Mouse (Mus musculus) erythroid progenitor cell, adult 5-6 weeks (primary cell): ENCODE data around the gene Gm20481. TPM values are rescaled to one million over a fixed set of nuclear protein-coding genes. Genes with fewer than 3 reads are reported as not detected.
"Not testable (repeated sequence)": the region's sequence is repeated elsewhere in the genome, so short reads cannot be mapped to it uniquely, and the experiment has no call there.

Experiments
- ATAC-seq: replicated peaks from 2 replicates; pipeline ENCODE4 v1.8.0; 2016; ENCODE audit warnings: moderate number of reproducible peaks, mild to moderate bottlenecking, moderate TSS enrichment, inconsistent platforms; ENCODE audit not compliant: poor library complexity, low FRiP score, severe bottlenecking
- total RNA-seq, 2 experiments: library from RNA; stranded (forward) in 1 of 2; stranded (reverse) in 1 of 2; fragments of 150-400 nt in 1 of 2; fragments of 186-747, 209-891 nt in 1 of 2; gene quantifications; 2 replicates each; pipeline versions ENCODE4 v1.2.3 to v1.2.4; 2015 to 2017; ENCODE audit warnings: low replicate concordance in 2 of 2

Gene Gm20481
- total RNA-seq, 2 experiments from 2014 or later, result not detected

DNA sequence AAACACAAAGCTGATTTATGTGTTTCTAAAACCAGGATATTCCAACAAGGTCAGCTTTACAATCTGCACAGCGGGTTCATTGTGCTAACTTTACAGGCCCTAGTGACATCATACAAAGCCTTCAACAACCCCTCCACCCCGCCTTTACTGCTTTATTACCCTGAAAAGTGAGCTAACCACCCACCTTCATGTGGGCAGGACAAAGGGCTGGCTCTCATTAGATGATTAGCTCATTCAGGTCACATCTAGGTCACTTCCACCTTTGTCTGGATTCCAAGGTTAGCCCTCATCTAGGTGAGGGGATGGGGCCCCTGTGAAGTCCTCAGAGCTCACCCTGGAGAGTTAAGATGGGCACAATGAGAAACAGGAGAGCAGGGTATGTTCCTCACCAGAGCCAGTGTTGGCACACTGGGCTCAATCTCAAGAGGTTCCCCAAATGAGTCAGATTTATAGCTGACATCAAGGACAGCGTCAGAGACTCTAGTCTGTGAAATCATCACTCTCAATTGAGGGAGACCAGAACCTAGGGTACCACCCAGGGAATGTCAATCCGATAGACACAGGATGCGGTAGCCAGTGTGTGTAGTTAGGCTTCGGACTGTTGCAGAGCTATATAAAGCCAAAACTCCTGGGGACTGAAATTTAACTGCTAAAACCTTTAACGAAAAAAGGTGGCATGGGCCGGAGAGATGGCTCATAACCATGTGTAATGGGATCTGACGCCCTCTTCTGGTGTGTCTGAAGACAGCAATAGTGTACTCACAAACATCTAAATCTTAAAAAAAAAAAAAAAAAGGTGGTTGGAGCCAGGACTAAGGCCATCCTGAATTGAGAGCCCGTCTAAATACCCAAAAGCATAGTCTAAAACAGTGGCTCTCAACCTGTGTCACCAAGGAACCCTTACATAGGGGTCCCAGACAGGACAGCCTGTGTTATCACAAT lies 18.9 kb upstream of the Gm20481 start:
- no peak for ATAC-seq

DNA sequence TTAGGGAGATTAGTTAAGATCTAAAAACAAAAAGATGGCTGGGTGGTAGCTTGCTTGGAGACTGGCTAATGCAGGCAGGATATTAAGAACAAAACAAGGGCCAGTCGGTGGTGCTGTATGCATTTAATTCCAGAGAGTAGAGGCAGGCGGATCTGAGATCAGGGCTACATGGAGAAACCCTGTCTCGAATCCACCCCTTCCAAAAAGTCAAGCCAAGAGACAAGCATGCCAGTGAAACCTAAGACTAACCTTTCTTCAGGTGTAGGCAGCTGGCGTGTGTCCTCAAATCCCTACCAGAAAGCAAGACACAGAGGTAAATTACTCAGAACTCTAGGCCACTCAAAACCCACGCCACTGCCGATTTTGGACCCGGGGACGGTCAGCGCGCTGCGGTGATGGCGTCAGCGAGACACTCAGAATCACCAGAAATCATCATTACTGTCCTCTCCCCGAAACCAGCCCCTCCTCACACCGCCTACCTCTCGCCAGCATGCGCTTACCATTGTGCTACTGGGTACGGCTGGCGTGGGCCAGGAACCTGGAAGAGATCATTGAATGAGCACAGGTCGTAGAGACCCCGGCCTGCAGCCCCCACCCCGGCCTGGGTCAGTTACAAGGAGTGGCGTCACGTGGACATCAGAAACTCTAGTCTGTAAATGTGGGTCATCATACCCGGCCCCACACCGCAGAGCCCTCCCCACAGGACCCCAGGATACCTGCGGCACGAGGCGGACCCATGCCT lies 17.9 kb upstream of the Gm20481 start:
- ATAC-seq, result peak; percentile 27

DNA sequence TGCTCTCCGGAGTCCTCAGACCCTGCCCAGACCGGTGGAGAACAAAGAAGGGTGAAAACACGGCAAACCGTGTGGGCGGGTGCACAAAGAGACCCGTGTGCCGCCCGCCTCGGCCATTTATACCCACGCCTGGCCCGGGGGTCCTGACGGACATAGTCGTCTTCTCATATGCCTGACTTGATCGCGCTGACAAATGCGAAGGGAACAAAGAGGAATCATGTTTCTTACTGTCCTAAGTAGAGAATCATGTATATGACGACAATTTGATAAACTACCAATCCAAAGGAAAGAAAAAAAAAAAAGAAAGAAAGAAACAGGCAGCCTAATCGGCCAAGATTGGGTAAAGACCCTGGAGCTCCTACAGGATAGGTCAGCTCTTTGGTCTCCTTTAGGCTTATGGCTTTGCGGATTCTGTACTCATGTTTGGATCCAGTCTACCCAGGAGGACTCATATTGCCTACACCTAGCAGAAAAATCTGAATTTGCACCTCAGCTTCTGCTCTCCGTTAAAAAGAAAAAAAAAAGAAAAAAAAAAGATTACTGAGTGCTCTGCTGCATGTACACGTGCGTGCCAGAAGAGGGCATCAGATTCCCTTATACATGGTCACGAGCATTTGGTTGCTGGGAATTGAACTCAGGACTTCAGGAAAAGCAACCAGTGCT lies 17.2 kb upstream of the Gm20481 start:
- ATAC-seq, result peak; percentile 92

- no peak for ATAC-seq
Observed at GRCm38 (mm10) chr17:34953258-34953657, 16.5 kb upstream of the Gm20481 start.

- no peak for ATAC-seq
Observed at GRCm38 (mm10) chr17:34953904-34954303, 15.8 kb upstream of the Gm20481 start.

- ATAC-seq, result no peak
Observed at GRCm38 (mm10) chr17:34954831-34955230, 14.9 kb upstream of the Gm20481 start.

DNA sequence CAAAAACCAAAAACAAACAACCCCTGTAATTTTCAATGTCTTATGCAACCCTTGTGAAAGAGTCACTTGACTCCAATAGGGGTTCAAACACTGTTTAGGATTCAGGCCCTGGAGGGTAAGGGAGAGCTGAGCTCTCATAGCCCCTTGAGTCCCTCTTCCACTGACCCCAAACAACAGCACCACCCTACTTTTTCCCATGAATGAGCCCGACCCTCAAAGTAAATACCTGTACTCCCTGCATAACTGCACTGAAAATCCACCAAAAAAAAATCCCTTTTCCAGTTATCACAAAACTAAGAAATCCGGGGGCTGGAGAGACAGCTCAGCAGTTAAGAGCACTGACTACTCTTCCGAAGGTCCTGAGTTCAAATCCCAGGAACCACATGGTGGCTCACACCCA lies 13.8 kb upstream of the Gm20481 start:
- no peak for ATAC-seq

GRCm38 (mm10) chr17:34956340-34956739 lies 13.4 kb upstream of the Gm20481 start:
- ATAC-seq, result no peak

- ATAC-seq, result not testable (repeated sequence)
Observed at GRCm38 (mm10) chr17:34957291-34957690, 12.4 kb upstream of the Gm20481 start.

- ATAC-seq, result not testable (repeated sequence)
Observed at GRCm38 (mm10) chr17:34957966-34958365, 11.7 kb upstream of the Gm20481 start.

DNA sequence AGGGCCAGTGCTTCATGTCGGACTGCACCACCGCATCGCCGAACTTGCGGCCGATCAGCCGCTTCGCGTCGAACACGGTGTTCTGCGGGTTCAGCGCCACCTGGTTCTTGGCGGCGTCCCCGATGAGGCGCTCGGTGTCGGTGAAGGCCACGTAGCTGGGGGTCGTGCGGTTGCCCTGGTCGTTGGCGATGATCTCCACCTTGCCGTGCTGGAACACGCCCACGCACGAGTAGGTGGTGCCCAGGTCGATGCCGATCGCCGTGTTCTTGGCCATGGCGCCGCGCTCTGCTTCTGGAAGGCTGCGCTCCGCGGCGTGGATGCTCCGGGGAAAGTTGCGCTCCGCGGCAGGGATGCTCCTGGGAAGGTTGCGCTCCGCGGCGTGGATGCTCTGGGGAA lies 11.0 kb upstream of the Gm20481 start:
- ATAC-seq, result peak; percentile 35

- peak; percentile 97 for ATAC-seq
Observed at GRCm38 (mm10) chr17:34959130-34959778, 10.5 kb upstream of the Gm20481 start, which contains the start of gene Hspa1b. Gene Hspa1b (minus strand): TSS chr17:34959238.

DNA sequence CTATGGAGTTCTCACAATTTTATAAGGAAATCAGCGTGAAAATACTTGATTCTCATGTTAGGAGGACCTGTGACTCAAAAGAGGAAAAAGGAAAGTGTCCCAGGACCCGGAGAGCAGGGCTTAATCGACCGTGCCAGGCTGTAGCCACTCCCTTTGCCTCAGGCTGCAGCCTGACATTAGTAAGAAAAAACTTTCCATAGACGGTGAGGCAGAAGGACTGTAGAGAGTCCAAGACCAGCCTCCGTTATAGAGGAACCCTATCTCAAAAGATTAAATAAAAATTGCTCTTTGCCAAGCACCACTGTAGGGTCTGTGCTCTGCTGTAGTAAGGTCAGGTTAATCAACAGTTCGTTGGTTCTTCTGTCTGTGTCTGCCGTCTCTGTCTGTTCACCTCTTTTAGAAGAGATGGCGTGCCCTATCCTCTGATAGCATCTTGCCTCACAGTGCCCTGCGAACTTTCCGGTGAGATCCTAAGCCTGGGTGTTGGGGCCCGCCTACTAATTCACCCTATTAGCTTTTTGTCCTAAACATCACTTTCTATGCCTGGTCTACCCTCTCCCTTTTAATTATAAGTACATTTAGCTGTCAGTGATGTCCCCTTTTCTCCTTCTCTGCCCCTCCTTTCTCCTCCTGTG lies 9.7 kb upstream of the Gm20481 start:
- ATAC-seq, result 0 out of 2 replicates have a peak, but pooled peaks have one; percentile 27

- no peak for ATAC-seq
Observed at GRCm38 (mm10) chr17:34960702-34961493, 8.8 kb upstream of the Gm20481 start.

DNA sequence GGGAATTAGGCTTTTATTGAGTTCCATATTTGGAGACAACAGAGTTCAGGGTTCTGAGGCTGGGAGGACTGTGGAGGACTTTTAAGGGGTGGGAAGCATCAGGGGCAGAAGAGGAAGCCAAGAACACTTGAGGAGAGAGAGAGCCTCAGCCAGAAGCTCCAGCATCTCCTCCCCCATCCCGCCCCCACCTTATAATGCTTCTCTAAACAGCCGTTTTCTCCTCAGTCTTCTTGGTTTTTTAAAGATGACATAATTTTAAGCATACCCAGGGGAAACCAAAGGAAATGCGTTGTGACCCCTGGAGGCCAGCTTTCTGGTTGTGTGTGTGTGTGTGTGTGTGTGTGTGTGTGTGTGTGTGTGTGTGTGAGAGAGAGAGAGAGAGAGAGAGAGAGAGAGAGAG lies 7.6 kb upstream of the Gm20481 start:
- no peak for ATAC-seq

GRCm38 (mm10) chr17:34962841-34963240 lies 6.9 kb upstream of the Gm20481 start:
- no peak for ATAC-seq

DNA sequence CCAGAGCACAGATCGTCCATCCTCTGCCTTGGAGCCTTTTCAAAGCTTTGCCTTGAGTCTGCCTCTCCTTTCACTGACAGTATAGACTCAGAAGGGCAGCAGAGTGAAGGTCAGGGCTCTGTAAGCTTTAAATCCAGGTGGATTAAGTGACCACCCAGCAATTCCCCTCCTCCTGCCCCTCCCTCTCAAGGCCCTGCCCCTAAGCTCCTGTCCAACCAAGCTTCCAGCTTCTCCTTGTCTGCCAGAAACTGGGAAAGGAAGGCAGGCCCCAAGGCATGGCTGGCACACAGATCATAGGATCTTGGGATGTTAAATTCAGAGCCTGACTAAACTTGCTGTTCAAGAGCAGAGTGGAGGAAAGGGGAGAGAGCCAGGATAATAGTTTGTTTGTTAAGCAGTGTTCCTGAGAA lies 5.1 kb upstream of the Gm20481 start:
- ATAC-seq, result no peak

DNA sequence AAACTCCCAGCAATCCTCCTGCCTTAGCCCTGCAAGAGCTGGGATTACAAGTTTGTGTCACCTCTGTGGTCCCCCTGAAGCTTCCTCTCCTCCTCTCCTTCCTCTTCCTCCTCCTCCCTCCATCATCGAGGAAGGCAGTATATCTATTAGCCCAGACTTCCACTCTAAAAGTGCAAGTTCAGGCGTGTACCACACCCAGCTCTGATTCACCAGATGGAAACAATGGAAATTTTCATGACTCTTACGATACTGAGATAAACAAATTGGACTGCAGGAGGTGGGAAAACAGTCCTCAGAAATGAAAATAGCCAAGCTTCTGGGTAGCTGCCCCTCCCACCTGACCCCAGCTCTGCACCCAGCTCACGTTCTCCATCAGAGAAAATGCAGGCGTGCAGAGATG lies 4.1 kb upstream of the Gm20481 start:
- no peak for ATAC-seq

- not testable (repeated sequence) for ATAC-seq
Observed at GRCm38 (mm10) chr17:34970850-34971249, 1.1 kb downstream of the Gm20481 start.
